In the genomic region with DNA sequence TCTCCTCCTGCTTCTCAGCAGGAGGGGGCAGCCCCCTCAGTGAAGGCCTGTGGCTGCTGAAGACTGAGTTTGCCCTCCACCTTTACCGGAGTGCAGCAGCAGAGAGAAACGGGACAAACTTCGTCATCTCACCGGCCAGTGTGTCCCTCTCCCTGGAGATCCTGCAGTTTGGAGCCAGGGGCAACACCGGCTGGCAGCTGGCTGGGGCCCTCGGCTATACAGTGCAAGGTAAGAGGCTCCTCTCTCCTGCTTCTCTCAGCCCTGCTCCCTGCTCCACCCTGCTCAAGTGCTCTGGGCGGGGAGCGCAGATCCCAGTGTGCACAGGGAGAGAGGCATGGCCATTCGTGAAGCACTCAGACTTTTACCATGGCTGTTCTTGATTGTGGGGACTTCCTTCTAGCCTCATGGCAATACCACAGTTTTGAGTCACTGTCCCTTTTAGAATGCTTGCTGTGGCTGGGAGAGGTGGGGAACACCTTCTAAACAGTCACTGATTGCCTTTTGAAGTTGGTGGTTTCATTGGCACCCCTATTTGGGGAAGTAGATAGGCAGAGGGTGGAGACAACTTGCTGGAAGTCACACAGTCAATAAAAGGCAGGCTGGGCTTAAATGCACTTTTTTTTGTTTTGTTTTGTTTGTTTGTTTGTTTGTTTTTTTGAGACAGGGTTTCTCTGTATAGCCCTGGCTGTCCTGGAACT, we compare ENCODE assay signal across 20 mouse cellular contexts. TPM values are rescaled to one million over a fixed set of nuclear protein-coding genes. Genes with fewer than 3 reads are reported as not detected.
DNase-seq lines count a peak whose midpoint lies in the region; ATAC-seq lines count a peak whose summit lies in the region.
"Had no signal": no experiment of that assay in that cellular context is flagged by ENCODE, and none has a peak within 500 bp of the region (broad histone marks: within the 10 kb centered on the region; RNA-seq: fewer than 3 reads in every experiment).

No protein-coding gene starts in this region.

- no peak overlapping the region for H3K4me2 ChIP-seq in forebrain, embryonic 13.5 days

- no peak overlapping the region for H3K4me3 ChIP-seq in forebrain, embryonic 10.5 days
- H3K4me3 ChIP-seq in forebrain, embryonic 13.5 days: no peak overlapping the region
- no peak overlapping the region for H3K4me3 ChIP-seq in limb, embryonic 10.5 days

- 0 out of 2 replicates have a peak, but pooled peaks cover 2% of the 10 kb centered on the region for H3K27me3 ChIP-seq in forebrain, embryonic 10.5 days (ENCODE audit: poor library complexity, severe bottlenecking)
- H3K27me3 ChIP-seq in forebrain, embryonic 13.5 days: no peaks in the 10 kb centered on the region
- no peaks in the 10 kb centered on the region for H3K27me3 ChIP-seq in limb, embryonic 10.5 days (ENCODE audit: low read depth, poor library complexity, severe bottlenecking)

- WGBS in forebrain, embryonic 10.5 days: 43% methylated on average over 9 of the region's 9 CpGs
- 54% methylated on average over 9 of the region's 9 CpGs for WGBS in forebrain, embryonic 13.5 days
- WGBS in limb, embryonic 10.5 days: 47% methylated on average over 9 of the region's 9 CpGs

- no peaks in the 10 kb centered on the region for H3K36me3 ChIP-seq in forebrain, embryonic 10.5 days (replicated peaks)
- H3K36me3 ChIP-seq in forebrain, embryonic 13.5 days (ENCODE audit: poor library complexity, severe bottlenecking): no peaks in the 10 kb centered on the region
- H3K36me3 ChIP-seq in limb, embryonic 10.5 days: no peaks in the 10 kb centered on the region

- H3K4me1 ChIP-seq in forebrain, embryonic 10.5 days: 0 out of 2 replicates have a peak, but pooled peaks cover 3% of the 10 kb centered on the region
- H3K4me1 ChIP-seq in forebrain, embryonic 13.5 days: no peaks in the 10 kb centered on the region
- 0 out of 2 replicates have a peak, but pooled peaks cover 5% of the 10 kb centered on the region for H3K4me1 ChIP-seq in limb, embryonic 10.5 days

- no peak for DNase-seq in forebrain, embryonic 10.5 days (ENCODE audit: extremely low spot score, low spot score)
- peak; percentile 13 for DNase-seq in thymus, postnatal 4 days
- DNase-seq in thymus, postnatal 14 days: no peak
- DNase-seq in limb, embryonic 10.5 days (ENCODE audit: low spot score): peak; percentile 26
- DNase-seq in cerebellum, postnatal 25 days: no peak
- DNase-seq in spleen, adult 12 weeks (ENCODE audit: low spot score): no peak
- no peak for DNase-seq in thymus, postnatal 25 days
- DNase-seq: cerebellum, adult 9-11 months; kidney, adult 2 months; right cerebral cortex, adult 18-20 months; thymus, adult 18-20 months had no signal

- H3K9me3 ChIP-seq in forebrain, embryonic 10.5 days: no peaks in the 10 kb centered on the region
- no peaks in the 10 kb centered on the region for H3K9me3 ChIP-seq in forebrain, embryonic 13.5 days (replicated peaks)
- H3K9me3 ChIP-seq in limb, embryonic 10.5 days (replicated peaks): no peaks in the 10 kb centered on the region

- 0 out of 2 replicates have a peak overlapping the region, but pooled peaks have one; percentile 7 for H3K27ac ChIP-seq in forebrain, embryonic 10.5 days
- H3K27ac ChIP-seq in forebrain, embryonic 13.5 days: no peak overlapping the region
- H3K27ac ChIP-seq in limb, embryonic 10.5 days: 0 out of 2 replicates have a peak overlapping the region, but pooled peaks have one; percentile 30
- H3K27ac ChIP-seq: hindbrain, postnatal 0 days had no signal

- H3K9ac ChIP-seq in forebrain, embryonic 13.5 days: no peak overlapping the region

- ATAC-seq in forebrain, embryonic 13.5 days: no peak
- ATAC-seq: hindbrain, postnatal 0 days had no signal

RNA-seq across cellular contexts. Expression of gene Serpine3, which starts 1.7 kb away (rescaled TPM):
- not detected in 2 replicates for polyA plus RNA-seq in forebrain, embryonic 10.5 days (2016; fragmentation: Nextera tagmentation; extraction: Ambion mirVana)
- not detected in 2 replicates for polyA plus RNA-seq in forebrain, embryonic 13.5 days (2015; fragmentation: Nextera tagmentation; extraction: Ambion mirVana)
- polyA plus RNA-seq in limb, embryonic 10.5 days (2016; fragmentation: Nextera tagmentation; extraction: Ambion mirVana): not detected in 2 replicates
- polyA plus RNA-seq: embryonic facial prominence, embryonic 11.5 days; gonadal fat pad, adult 2 months; heart, postnatal 0 days; hindbrain, postnatal 0 days; kidney, adult 2 months; liver, adult 2 months; lung, embryonic 16.5 days; midbrain, postnatal 0 days; neural tube, embryonic 14.5 days had no signal

Comparison
In these comparisons a context has a peak if more than half of its experiments do, and no peak if none do; other contexts are left out.
1. DNase-seq: peak in thymus, postnatal 4 days (single experiment) and limb, embryonic 10.5 days (single experiment); none in forebrain, embryonic 10.5 days (single experiment), thymus, postnatal 14 days (single experiment), cerebellum, postnatal 25 days (0 of 2), spleen, adult 12 weeks (single experiment) and thymus, postnatal 25 days (single experiment).